Mouse (Mus musculus) MEL (cell line): ENCODE data around the gene Ints14. TPM values are rescaled to one million over a fixed set of nuclear protein-coding genes. Genes with fewer than 3 reads are reported as not detected.
A peak's percentile ranks its signal among the peaks of the same experiment; 100 is the strongest.

ENCODE experiments used
- DNase-seq: peaks from one replicate; pipeline ENCODE4 v3.0.0; 2011; ENCODE audit warnings: low read depth, low spot score
- H3K27ac ChIP-seq: 2 replicates; pipeline ENCODE4 v1.5.1; 2012; ENCODE audit warnings: low read depth, mild to moderate bottlenecking, control low read depth, low read length, moderate library complexity; ENCODE audit not compliant: control insufficient read depth
- H3K27me3 ChIP-seq, 2 experiments: fragments of 150-350 bp in 1 of 2; sonication (generic) in 1 of 2; 2 replicates each; pipeline ENCODE4 v1.6.1; 2012; ENCODE audit warnings: low read length in 2 of 2, mild to moderate bottlenecking in 2 of 2, improper control_type of control experiment in 1 of 2, moderate library complexity in 1 of 2; ENCODE audit not compliant: insufficient read depth in 2 of 2, control insufficient read depth in 1 of 2
- H3K36me3 ChIP-seq, 2 experiments: 2 replicates each; pipeline ENCODE4 v1.6.1; 2012 to 2014; ENCODE audit warnings: low read length in 2 of 2, improper control_type of control experiment in 1 of 2, inconsistent platforms in 1 of 2, mild to moderate bottlenecking in 1 of 2; ENCODE audit not compliant: insufficient read depth in 2 of 2, control insufficient read depth in 1 of 2
- H3K4me1 ChIP-seq, 2 experiments: fragments of 150-350 bp in 1 of 2; sonication (generic) in 1 of 2; 2 replicates each; pipeline ENCODE4 v1.6.1; 2012; ENCODE audit warnings: low read length in 2 of 2, improper control_type of control experiment in 1 of 2, mild to moderate bottlenecking in 1 of 2; ENCODE audit not compliant: insufficient read depth in 2 of 2, control insufficient read depth in 1 of 2
- H3K4me3 ChIP-seq, 2 experiments: fragments of 150-350 bp in 1 of 2; sonication (generic) in 1 of 2; 2 replicates each; pipeline ENCODE4 v1.5.1; 2012; ENCODE audit warnings: low read depth in 2 of 2, low read length in 2 of 2, mild to moderate bottlenecking in 2 of 2, moderate library complexity in 2 of 2, control low read depth in 1 of 2, improper control_type of control experiment in 1 of 2; ENCODE audit not compliant: control insufficient read depth in 1 of 2, insufficient read depth in 1 of 2
- H3K79me2 ChIP-seq: 2 replicates; pipeline ENCODE4 v1.6.1; 2012; ENCODE audit warnings: mild to moderate bottlenecking, low read length, moderate library complexity; ENCODE audit not compliant: control insufficient read depth, poor library complexity, insufficient read depth
- H3K9ac ChIP-seq: 2 replicates; pipeline ENCODE4 v1.6.1; 2012; ENCODE audit warnings: low read depth, mild to moderate bottlenecking, control low read depth, low read length, moderate library complexity; ENCODE audit not compliant: control insufficient read depth, poor library complexity, severe bottlenecking
- H3K9me3 ChIP-seq: fragments of 150-350 bp; sonication (generic); replicated peaks from 2 replicates; pipeline ENCODE4 v1.6.1; 2012; ENCODE audit warnings: mild to moderate bottlenecking, low read length, improper control_type of control experiment, moderate library complexity; ENCODE audit not compliant: insufficient read depth
- BHLHE40 ChIP-seq: IDR thresholded peaks from 2 replicates; pipeline ENCODE4 v1.6.1; 2012; ENCODE audit warnings: low read depth, mild to moderate bottlenecking, inconsistent platforms, low read length, improper control_type of control experiment, borderline replicate concordance
- CHD1 ChIP-seq: IDR thresholded peaks from 2 replicates; pipeline ENCODE4 v1.6.1; 2012; ENCODE audit warnings: low read depth, mild to moderate bottlenecking, inconsistent platforms, low read length, improper control_type of control experiment
- CTCF ChIP-seq, 3 experiments: IDR thresholded peaks in 2 of 3; conservative IDR thresholded peaks in 1 of 3; 2 replicates each; pipeline ENCODE4 v1.5.1; 2011 to 2012; ENCODE audit warnings: low read length in 3 of 3, low read depth in 2 of 3, mild to moderate bottlenecking in 2 of 3, improper control_type of control experiment in 1 of 3, inconsistent platforms in 1 of 3, mixed read lengths in 1 of 3, moderate library complexity in 1 of 3; ENCODE audit not compliant: control insufficient read depth in 1 of 3, insufficient read depth in 1 of 3, poor library complexity in 1 of 3, severe bottlenecking in 1 of 3
- MAFK ChIP-seq: IDR thresholded peaks from 2 replicates; pipeline ENCODE4 v1.6.1; 2011; ENCODE audit warnings: low read depth, mild to moderate bottlenecking, low read length, improper control_type of control experiment, borderline replicate concordance
- MAZ ChIP-seq: IDR thresholded peaks from 2 replicates; pipeline ENCODE4 v1.6.1; 2012; ENCODE audit warnings: low read depth, mild to moderate bottlenecking, inconsistent platforms, low read length, improper control_type of control experiment
- MYB ChIP-seq: IDR thresholded peaks from 2 replicates; pipeline ENCODE4 v1.6.1; 2011; ENCODE audit warnings: mild to moderate bottlenecking, low read depth, low read length, improper control_type of control experiment
- MYC ChIP-seq: IDR thresholded peaks from 2 replicates; pipeline ENCODE4 v1.6.1; 2011; ENCODE audit warnings: low read depth, mild to moderate bottlenecking, low read length, improper control_type of control experiment, moderate library complexity
- NELFE ChIP-seq: IDR thresholded peaks from 2 replicates; pipeline ENCODE4 v1.6.1; 2011; ENCODE audit warnings: low read depth, low read length, improper control_type of control experiment
- NRF1 ChIP-seq: IDR thresholded peaks from 2 replicates; pipeline ENCODE4 v1.6.1; 2014; ENCODE audit warnings: low read depth, mild to moderate bottlenecking, inconsistent platforms, low read length, improper control_type of control experiment, moderate library complexity; ENCODE audit not compliant: poor library complexity, insufficient read depth, severe bottlenecking
- POLR2AphosphoS5 ChIP-seq: IDR thresholded peaks from 2 replicates; pipeline ENCODE4 v1.6.1; 2012; ENCODE audit warnings: low read depth, borderline replicate concordance, mild to moderate bottlenecking, inconsistent platforms, low read length, moderate library complexity, mixed read lengths
- RAD21 ChIP-seq: IDR thresholded peaks from 2 replicates; pipeline ENCODE4 v1.6.1; 2011; ENCODE audit warnings: mild to moderate bottlenecking, low read depth, low read length, improper control_type of control experiment
- SIN3A ChIP-seq: IDR thresholded peaks from 2 replicates; pipeline ENCODE4 v1.6.1; 2012; ENCODE audit warnings: low read length, improper control_type of control experiment, inconsistent platforms
- TAL1 ChIP-seq: IDR thresholded peaks from 2 replicates; pipeline ENCODE4 v1.6.1; 2012; ENCODE audit warnings: mild to moderate bottlenecking, inconsistent platforms, low read length, moderate library complexity, mixed read lengths
- TBP ChIP-seq: IDR thresholded peaks from 2 replicates; pipeline ENCODE4 v1.8.0; 2011; ENCODE audit warnings: low read depth, low read length, improper control_type of control experiment
- TCF12 ChIP-seq: IDR thresholded peaks from 2 replicates; pipeline ENCODE4 v1.6.1; 2014; ENCODE audit warnings: low read depth, mild to moderate bottlenecking, inconsistent platforms, low read length, improper control_type of control experiment, moderate library complexity
- UBTF ChIP-seq: IDR thresholded peaks from 2 replicates; pipeline ENCODE4 v1.6.1; 2012; ENCODE audit warnings: low read depth, mild to moderate bottlenecking, inconsistent platforms, low read length, improper control_type of control experiment, moderate library complexity, borderline replicate concordance; ENCODE audit not compliant: insufficient read depth
- USF1 ChIP-seq: IDR thresholded peaks from 2 replicates; pipeline ENCODE4 v1.6.1; 2014; ENCODE audit warnings: low read depth, mild to moderate bottlenecking, inconsistent platforms, low read length, improper control_type of control experiment, moderate library complexity
- ZC3H11A ChIP-seq: IDR thresholded peaks from 2 replicates; pipeline ENCODE4 v1.6.1; 2012; ENCODE audit warnings: low read depth, mild to moderate bottlenecking, inconsistent platforms, low read length, improper control_type of control experiment
- ZNF384 ChIP-seq: IDR thresholded peaks from 2 replicates; pipeline ENCODE4 v1.6.1; 2012; ENCODE audit warnings: low read depth, mild to moderate bottlenecking, inconsistent platforms, low read length, improper control_type of control experiment
- polyA plus RNA-seq, 2 experiments: library from polyadenylated mRNA; stranded (reverse) in 1 of 2; unstranded in 1 of 2; fragments of >175 nt in 1 of 2; fragments of >200 nt in 1 of 2; gene quantifications; 2 replicates each; pipeline versions ENCODE4 v1.2.1 to v1.2.4; 2012; ENCODE audit warnings: low replicate concordance in 2 of 2, low read depth in 1 of 2; ENCODE audit not compliant: insufficient read length in 2 of 2, insufficient read depth in 1 of 2, missing spikeins in 1 of 2
- total RNA-seq: library from RNA; depleted of rRNA; stranded (reverse); fragments of 300-350 nt; gene quantifications from 2 replicates; pipeline ENCODE4 v1.2.3, GENCODE M21; 2012

Gene Ints14
- total and polyA plus RNA-seq, 3 experiments: 37.9 to 54.1 TPM; not detected in 1

DNA sequence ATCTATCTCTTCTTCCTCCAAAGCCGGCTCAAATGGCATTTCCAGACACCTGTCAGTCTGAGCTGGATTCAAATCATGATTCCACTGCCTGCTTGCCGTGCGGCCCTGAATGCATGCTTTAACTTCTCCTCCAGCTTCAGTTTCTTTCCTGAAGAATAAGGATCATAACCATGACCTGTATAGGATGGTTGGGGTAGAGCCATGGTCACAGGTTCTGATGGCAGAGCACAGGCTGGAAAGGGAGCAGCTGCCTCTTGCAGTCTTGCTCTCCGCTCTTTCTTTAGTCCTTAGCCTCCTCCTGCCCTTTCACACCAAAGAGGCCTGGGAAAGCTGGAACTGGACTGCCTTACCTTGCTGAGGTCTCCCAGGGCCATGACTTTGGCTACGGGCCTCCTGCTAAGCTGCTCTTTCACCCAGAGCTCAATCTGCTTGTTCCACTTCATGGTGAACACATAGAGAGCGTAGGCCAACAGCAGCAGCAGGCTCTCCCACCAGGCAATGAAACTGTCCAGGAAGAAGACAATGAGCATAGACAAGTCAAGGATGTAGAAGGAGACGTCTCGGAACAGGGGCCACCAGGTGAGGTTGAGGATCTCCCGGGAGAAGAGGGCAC is 13.1 kb upstream of the Ints14 start (continued):
- TF ChIP-seq RAD21: no peak
- TF ChIP-seq, all 39 proteins: peak for 7

DNA sequence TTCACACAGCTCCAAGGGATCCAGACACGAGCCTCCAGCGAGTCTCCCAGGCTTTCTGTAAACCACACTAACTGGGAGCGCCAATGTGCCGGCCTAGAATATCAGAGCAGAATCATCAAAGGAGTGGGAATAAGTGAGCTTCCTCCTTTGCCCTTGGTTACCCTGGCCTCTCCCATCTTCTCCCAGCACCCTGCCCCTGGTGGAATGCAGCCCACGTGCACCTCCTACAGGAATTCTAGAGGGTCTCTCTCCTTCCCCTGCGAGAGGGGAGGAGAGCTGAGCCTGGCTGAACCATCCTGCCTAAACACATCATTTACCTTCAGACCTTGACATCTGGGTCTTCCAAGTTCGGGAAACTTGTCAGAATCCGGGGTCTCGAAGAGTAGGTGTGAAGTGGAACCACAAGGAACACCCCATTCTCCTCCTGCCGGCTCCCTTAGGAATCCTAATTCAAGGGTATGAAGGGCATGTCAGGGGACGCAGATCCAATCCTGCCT is 9.5 kb upstream of the Ints14 start, which contains the start of gene Slc24a1:
Gene Slc24a1 (minus strand): TSS at position 447 of the 497 bp plus-strand sequence.
- Histone ChIP-seq H3K9ac (no peak within 1 kb of the TSS), H3K27ac (no peak within 1 kb of the TSS), H3K4me1 (peaks cover 0 to 6% of the 10 kb centered on the region in 2 experiments; a peak in 1 of 4 replicates), H3K79me2 (no peaks in the 10 kb centered on the region), H3K27me3 (peaks cover 0 to 2% of the 10 kb centered on the region in 2 experiments; a peak in 1 of 4 replicates), H3K36me3 (no peaks in the 10 kb centered on the region), H3K9me3 (no peaks in the 10 kb centered on the region), H3K4me3 (no peak within 1 kb of the TSS)
- DNase-seq: no peak
- TF ChIP-seq CTCF (IDR thresholded peaks at IDR 0.05 in 2 of 3, conservative IDR thresholded peaks at IDR 0.05 in 1 of 3; ENCODE audit: control insufficient read depth in 1 of 3, insufficient read depth in 1 of 3, low read depth in 2 of 3, low read length in 3 of 3, poor library complexity in 1 of 3, severe bottlenecking in 1 of 3) (no peak), ZC3H11A (no peak), POLR2AphosphoS5 (no peak), BHLHE40 (no peak), MYC (no peak), SIN3A (no peak)

DNA sequence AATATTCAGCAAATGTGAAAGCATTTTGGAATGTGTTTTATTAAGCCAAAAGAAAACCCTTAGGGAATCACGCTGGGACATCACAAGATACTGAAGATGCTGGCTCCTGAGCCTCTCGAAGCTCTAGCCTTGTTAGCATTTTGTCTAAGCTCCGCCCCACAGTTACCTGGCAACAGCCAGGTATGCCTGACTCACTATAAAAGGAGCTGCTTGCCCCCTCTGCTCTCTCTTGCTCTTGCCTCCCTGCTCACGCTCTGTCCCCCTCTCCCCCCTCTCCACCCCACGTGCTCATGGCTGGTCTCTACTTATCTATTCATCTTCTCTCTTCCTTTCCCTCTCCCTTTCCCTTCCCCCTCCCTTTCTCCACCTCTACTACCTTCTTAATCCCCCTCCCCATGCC is 8.7 kb upstream of the Ints14 start:
- peaks cover 0 to 5% of the 10 kb centered on the region in 2 experiments; a peak in 2 of 4 replicates for H3K36me3 ChIP-seq
- H3K79me2 ChIP-seq: no peaks in the 10 kb centered on the region
- no peak overlapping the region for H3K4me3 ChIP-seq
- H3K27ac ChIP-seq: no peak overlapping the region
- no peaks in the 10 kb centered on the region for H3K9me3 ChIP-seq
- peaks cover 0 to 2% of the 10 kb centered on the region in 2 experiments; a peak in 1 of 4 replicates for H3K27me3 ChIP-seq
- peaks cover 0 to 7% of the 10 kb centered on the region in 2 experiments; a peak in 1 of 4 replicates for H3K4me1 ChIP-seq
- no peak overlapping the region for H3K9ac ChIP-seq
- TF ChIP-seq ZC3H11A: no peak
- peak; percentile 39; the same call in 1 of the 2 replicates for TF ChIP-seq USF1
- no peak for TF ChIP-seq NELFE
- no peak for TF ChIP-seq MAFK
- DNase-seq: no peak

GRCm38 (mm10) chr9:64953190-64953589 is 7.5 kb upstream of the Ints14 start:
- Histone ChIP-seq H3K9ac (no peak overlapping the region), H3K36me3 (peaks cover 0 to 6% of the 10 kb centered on the region in 2 experiments; a peak in 2 of 4 replicates), H3K79me2 (no peaks in the 10 kb centered on the region), H3K4me1 (peaks cover 0 to 9% of the 10 kb centered on the region in 2 experiments; a peak in 1 of 4 replicates), H3K4me3 (no peak overlapping the region), H3K27me3 (peaks cover 0 to 2% of the 10 kb centered on the region in 2 experiments; a peak in 1 of 4 replicates), H3K27ac (no peak overlapping the region), H3K9me3 (no peaks in the 10 kb centered on the region)
- DNase-seq: no peak
- no peak for TF ChIP-seq MAZ
- no peak for TF ChIP-seq UBTF
- TF ChIP-seq NELFE: no peak
- TF ChIP-seq MYB: no peak
- TF ChIP-seq MYC: no peak
- TF ChIP-seq TCF12: no peak
- TF ChIP-seq TAL1: no peak
- TF ChIP-seq ZNF384: no peak
- no peak for TF ChIP-seq NRF1
- TF ChIP-seq TBP: no peak
- no peak for TF ChIP-seq CHD1
